Mouse (Mus musculus): ENCODE data around the gene Kif14. TPM values are rescaled to one million over a fixed set of nuclear protein-coding genes. Genes with fewer than 3 reads are reported as not detected.

Kif14 gene
- 4.4 and 4.5 TPM in 2 replicates for polyA plus RNA-seq (2014; fragmentation: Nextera tagmentation; extraction: Ambion mirVana)

DNA sequence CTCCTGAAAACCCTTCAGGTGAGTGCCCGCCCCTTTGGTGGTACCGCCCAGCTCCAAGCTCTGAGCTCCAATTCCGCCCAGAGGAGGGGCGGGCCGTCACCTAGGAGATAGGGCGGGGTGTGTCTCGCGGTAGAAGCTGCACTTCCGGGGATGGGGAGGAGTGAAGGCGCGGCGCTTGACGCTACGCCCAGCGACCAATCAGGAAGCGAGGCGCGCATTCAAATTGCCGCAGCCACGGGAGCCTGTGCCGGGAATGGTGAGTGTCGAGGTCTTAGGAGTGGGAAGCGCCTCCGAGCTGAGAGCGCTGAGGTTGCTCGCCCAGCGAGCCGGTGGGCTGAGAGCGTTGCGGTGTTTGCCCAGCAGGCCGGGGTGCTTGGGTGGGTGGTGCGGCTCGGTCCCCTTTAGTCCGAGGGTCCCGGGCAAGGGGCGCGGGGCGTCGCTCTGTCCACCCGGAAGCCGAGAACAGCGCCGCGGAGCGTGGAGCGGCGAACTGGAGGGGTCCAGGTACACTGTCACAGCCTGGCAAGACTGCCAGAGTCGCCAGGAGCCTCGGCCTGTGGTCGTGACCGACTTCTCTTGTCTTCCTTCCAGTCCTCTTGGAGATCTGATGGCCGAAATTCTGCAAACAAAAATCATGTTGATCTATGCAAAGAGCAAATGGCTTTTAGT, at the start of gene Kif14:
Gene Kif14 (plus strand): TSS at position 201 of the 669 bp plus-strand sequence.
- WGBS: under 1% methylated on average over 48 of the region's 52 CpGs
- H3K4me3 ChIP-seq (ENCODE audit: control insufficient read depth in 1 of 2, insufficient read depth in 1 of 2, low read depth in 1 of 2, low read length in 2 of 2): peak within 1 kb of the TSS; percentile 54 to 76
- peaks cover 4 to 10% of the 10 kb centered on the region in 2 experiments; a peak in 2 of 4 replicates for H3K4me1 ChIP-seq (ENCODE audit: control insufficient read depth in 2 of 2, insufficient read depth in 2 of 2, low read length in 2 of 2)
- H3K9me3 ChIP-seq (ENCODE audit: control insufficient read depth, low read length): no peaks in the 10 kb centered on the region
- peaks cover 15% of the 10 kb centered on the region for H3K36me3 ChIP-seq (ENCODE audit: control insufficient read depth, insufficient read depth, low read length)
- ATAC-seq (ENCODE audit: insufficient number of reproducible peaks, insufficient read depth, low FRiP score, low read depth): peak; percentile 98
- no peak within 1 kb of the TSS; a peak in 1 of 4 replicates for H3K27ac ChIP-seq (replicated peaks in 1 of 2; ENCODE audit: control insufficient read depth in 1 of 2, insufficient read depth in 1 of 2, low read depth in 2 of 2, low read length in 2 of 2)
- H3K9ac ChIP-seq (ENCODE audit: low read length): peak within 1 kb of the TSS; percentile 75
- no peaks in the 10 kb centered on the region for H3K27me3 ChIP-seq (ENCODE audit: control insufficient read depth, insufficient read depth, low read length)
- peak within 1 kb of the TSS; percentile 99 for H3K4me2 ChIP-seq (ENCODE audit: low read length)

DNA sequence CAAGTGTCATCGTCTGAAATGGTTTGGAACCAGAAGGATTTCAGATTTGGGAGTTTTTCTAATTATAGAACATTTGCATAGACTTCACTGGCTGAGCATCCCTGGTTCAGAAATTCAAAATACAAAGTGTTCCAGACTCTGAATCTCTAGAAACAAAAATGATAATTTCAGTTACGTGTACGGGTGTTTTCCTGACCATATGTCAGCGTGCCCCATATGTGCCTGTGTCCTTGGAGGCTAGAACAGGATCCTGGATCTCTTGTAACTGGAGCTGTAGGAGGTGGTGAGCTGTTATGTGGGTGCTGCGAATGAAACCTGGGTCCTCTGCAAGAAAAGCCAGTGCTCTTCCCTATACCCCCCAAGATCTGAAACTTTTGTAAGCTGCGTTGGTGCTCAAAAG, 47.8 kb upstream of the Kif14 start:
- Histone ChIP-seq H3K36me3 (ENCODE audit: control insufficient read depth, insufficient read depth, low read length) (peaks cover 5% of the 10 kb centered on the region; the same call in 1 of the 2 replicates), H3K27ac (replicated peaks in 1 of 2; ENCODE audit: control insufficient read depth in 1 of 2, insufficient read depth in 1 of 2, low read depth in 2 of 2, low read length in 2 of 2) (no peak overlapping the region), H3K4me3 (ENCODE audit: control insufficient read depth in 1 of 2, insufficient read depth in 1 of 2, low read depth in 1 of 2, low read length in 2 of 2) (no peak overlapping the region), H3K4me1 (ENCODE audit: control insufficient read depth in 2 of 2, insufficient read depth in 2 of 2, low read length in 2 of 2) (no peaks in the 10 kb centered on the region), H3K4me2 (ENCODE audit: low read length) (no peak overlapping the region), H3K27me3 (ENCODE audit: control insufficient read depth, insufficient read depth, low read length) (no peaks in the 10 kb centered on the region), H3K9ac (ENCODE audit: low read length) (no peak overlapping the region), H3K9me3 (ENCODE audit: control insufficient read depth, low read length) (0 out of 2 replicates have a peak, but pooled peaks cover 2% of the 10 kb centered on the region)
- WGBS: 87% methylated on average over 6 of the region's 6 CpGs
- ATAC-seq (ENCODE audit: insufficient number of reproducible peaks, insufficient read depth, low FRiP score, low read depth): no peak

DNA sequence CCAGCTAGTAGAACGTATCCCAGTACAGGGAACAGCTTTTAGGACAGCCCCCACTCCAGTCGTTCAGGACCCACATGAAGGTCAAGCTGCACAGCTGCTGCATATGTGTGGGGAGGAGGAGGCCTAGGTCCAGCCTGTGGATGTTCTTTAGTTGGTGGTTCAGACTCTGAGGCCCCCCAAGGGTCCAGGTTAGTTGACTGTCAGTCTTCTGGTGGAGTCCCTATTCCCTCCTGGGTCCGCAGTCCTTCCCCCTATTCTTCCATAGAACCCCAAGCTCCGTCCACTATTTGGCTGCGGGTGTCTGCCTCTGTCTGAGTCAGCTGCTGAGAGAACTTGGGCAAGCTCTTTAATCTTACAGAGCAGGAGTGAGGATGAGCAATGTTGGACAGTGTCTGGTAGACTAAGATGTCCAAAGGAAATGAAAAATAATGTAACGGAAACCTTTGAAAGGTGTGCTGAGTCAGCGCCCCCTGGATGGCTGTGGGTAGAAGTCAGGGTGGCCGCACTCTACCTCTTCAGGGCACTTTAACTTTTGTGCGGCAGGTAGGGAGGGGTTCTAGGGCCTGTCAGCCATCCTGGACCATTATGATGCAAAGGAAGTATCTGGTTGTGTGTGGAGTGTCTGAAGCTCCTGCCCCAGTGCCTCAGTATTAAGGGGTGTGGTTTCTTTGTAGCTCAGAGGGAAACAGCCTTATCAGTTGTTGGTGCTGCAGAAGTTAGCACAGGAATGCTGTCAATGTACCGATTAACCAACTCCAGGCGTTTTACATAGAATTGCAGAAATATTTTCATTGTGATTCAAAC, 38.8 kb upstream of the Kif14 start:
- Histone ChIP-seq H3K4me1 (ENCODE audit: control insufficient read depth in 2 of 2, insufficient read depth in 2 of 2, low read length in 2 of 2) (no peaks in the 10 kb centered on the region; a peak in 1 of 4 replicates), H3K36me3 (ENCODE audit: control insufficient read depth, insufficient read depth, low read length) (peaks cover 11% of the 10 kb centered on the region; the same call in 1 of the 2 replicates), H3K9ac (ENCODE audit: low read length) (no peak overlapping the region), H3K27ac (replicated peaks in 1 of 2; ENCODE audit: control insufficient read depth in 1 of 2, insufficient read depth in 1 of 2, low read depth in 2 of 2, low read length in 2 of 2) (no peak overlapping the region), H3K9me3 (ENCODE audit: control insufficient read depth, low read length) (no peaks in the 10 kb centered on the region), H3K4me3 (ENCODE audit: control insufficient read depth in 1 of 2, insufficient read depth in 1 of 2, low read depth in 1 of 2, low read length in 2 of 2) (no peak overlapping the region), H3K4me2 (ENCODE audit: low read length) (no peak overlapping the region), H3K27me3 (ENCODE audit: control insufficient read depth, insufficient read depth, low read length) (no peaks in the 10 kb centered on the region)
- no peak for ATAC-seq (ENCODE audit: insufficient number of reproducible peaks, insufficient read depth, low FRiP score, low read depth)
- 58% methylated on average over 11 of the region's 11 CpGs for WGBS

DNA sequence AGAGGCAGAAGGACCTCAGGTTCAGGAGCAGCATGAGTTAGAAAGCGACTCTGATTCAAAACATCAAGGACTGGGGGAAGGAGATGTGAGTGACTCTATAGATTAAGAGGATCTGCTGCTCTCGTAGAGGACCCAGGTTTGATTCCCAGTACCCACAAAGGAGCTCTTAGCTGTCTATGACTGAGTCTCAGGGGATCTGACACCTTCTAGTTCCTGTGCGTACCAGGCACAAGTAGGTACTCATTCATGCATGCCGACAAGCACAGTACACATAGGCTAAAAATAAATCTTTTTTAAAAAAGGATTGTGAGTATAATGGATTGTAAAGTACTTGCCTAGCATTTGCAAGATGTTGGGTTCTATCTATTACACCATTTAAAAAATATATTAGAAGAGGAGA, 37.2 kb upstream of the Kif14 start:
- ATAC-seq (ENCODE audit: insufficient number of reproducible peaks, insufficient read depth, low FRiP score, low read depth): no peak

DNA sequence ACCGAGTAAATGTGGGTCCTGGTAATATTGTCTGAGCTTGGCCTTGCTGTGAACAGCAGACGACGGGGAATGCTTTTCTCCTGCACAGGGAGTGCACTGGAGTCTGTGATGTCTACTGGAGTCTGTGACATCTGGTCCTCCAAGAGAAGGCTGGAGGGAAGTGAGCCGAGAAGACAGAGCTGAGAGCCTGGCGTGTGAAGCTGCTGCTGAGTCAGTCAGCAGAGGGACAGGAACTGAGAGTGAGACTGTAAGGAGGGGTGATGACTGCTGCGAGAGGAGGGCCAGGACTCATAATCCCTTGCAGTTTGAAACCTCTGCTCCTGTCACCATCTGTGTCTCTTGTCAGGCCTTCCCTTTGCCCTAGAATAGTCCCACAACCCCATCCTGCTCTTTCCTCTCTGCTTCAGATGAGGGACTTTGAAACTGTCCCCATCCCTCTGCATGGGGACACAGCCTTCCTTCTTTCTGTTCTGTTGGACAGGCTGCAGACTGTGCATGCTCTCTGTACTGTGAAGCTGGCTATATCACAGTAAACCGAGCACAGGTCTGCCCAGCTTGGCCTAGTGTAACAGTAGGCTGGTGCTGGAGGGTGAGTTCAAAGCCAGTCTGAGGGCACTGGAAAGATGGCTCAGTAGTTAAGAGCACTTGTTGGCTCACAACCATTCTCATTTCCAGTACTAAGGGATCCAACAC, 35.9 kb upstream of the Kif14 start:
- WGBS: 57% methylated on average over 7 of the region's 7 CpGs
- no peak overlapping the region for H3K4me2 ChIP-seq (ENCODE audit: low read length)
- no peak overlapping the region for H3K27ac ChIP-seq (replicated peaks in 1 of 2; ENCODE audit: control insufficient read depth in 1 of 2, insufficient read depth in 1 of 2, low read depth in 2 of 2, low read length in 2 of 2)
- no peak overlapping the region for H3K4me3 ChIP-seq (ENCODE audit: control insufficient read depth in 1 of 2, insufficient read depth in 1 of 2, low read depth in 1 of 2, low read length in 2 of 2)
- H3K4me1 ChIP-seq (ENCODE audit: control insufficient read depth in 2 of 2, insufficient read depth in 2 of 2, low read length in 2 of 2): no peaks in the 10 kb centered on the region; a peak in 1 of 4 replicates
- H3K27me3 ChIP-seq (ENCODE audit: control insufficient read depth, insufficient read depth, low read length): no peaks in the 10 kb centered on the region
- no peak overlapping the region for H3K9ac ChIP-seq (ENCODE audit: low read length)
- ATAC-seq (ENCODE audit: insufficient number of reproducible peaks, insufficient read depth, low FRiP score, low read depth): no peak
- H3K36me3 ChIP-seq (ENCODE audit: control insufficient read depth, insufficient read depth, low read length): peaks cover 21% of the 10 kb centered on the region
- no peaks in the 10 kb centered on the region for H3K9me3 ChIP-seq (ENCODE audit: control insufficient read depth, low read length)

More for the DNA sequence above, 37.2 kb upstream of the Kif14 start:
- Histone ChIP-seq H3K4me2 (ENCODE audit: low read length) (no peak overlapping the region), H3K9ac (ENCODE audit: low read length) (no peak overlapping the region), H3K27ac (replicated peaks in 1 of 2; ENCODE audit: control insufficient read depth in 1 of 2, insufficient read depth in 1 of 2, low read depth in 2 of 2, low read length in 2 of 2) (no peak overlapping the region), H3K4me3 (ENCODE audit: control insufficient read depth in 1 of 2, insufficient read depth in 1 of 2, low read depth in 1 of 2, low read length in 2 of 2) (no peak overlapping the region), H3K9me3 (ENCODE audit: control insufficient read depth, low read length) (no peaks in the 10 kb centered on the region), H3K36me3 (ENCODE audit: control insufficient read depth, insufficient read depth, low read length) (peaks cover 19% of the 10 kb centered on the region), H3K27me3 (ENCODE audit: control insufficient read depth, insufficient read depth, low read length) (no peaks in the 10 kb centered on the region), H3K4me1 (ENCODE audit: control insufficient read depth in 2 of 2, insufficient read depth in 2 of 2, low read length in 2 of 2) (no peaks in the 10 kb centered on the region; a peak in 1 of 4 replicates)
- WGBS: 61% methylated on average over 4 of the region's 4 CpGs

DNA sequence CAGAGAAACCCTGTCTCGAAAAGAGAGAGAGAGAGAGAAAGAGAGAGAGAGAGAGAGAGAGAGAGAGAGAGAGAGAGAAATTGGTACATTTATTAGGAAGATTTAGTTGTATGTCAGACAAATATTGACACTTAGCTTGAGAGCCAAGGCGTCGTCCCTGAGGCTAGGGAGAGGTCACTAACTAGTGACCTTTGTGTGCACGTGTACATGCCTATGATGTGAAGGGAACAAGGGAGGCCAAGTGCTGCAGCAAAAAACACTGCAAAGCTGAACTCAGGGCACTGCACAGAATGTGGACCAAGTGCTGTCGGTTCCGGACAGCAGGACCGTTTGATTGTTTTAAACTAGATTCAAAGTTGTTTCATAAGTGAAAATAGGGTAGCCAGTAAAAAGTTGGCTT, 25.4 kb upstream of the Kif14 start:
- 81% methylated on average over 7 of the region's 7 CpGs for WGBS
- Histone ChIP-seq H3K4me3 (ENCODE audit: control insufficient read depth in 1 of 2, insufficient read depth in 1 of 2, low read depth in 1 of 2, low read length in 2 of 2) (no peak overlapping the region), H3K9ac (ENCODE audit: low read length) (no peak overlapping the region), H3K9me3 (ENCODE audit: control insufficient read depth, low read length) (no peaks in the 10 kb centered on the region), H3K4me1 (ENCODE audit: control insufficient read depth in 2 of 2, insufficient read depth in 2 of 2, low read length in 2 of 2) (no peaks in the 10 kb centered on the region), H3K27ac (replicated peaks in 1 of 2; ENCODE audit: control insufficient read depth in 1 of 2, insufficient read depth in 1 of 2, low read depth in 2 of 2, low read length in 2 of 2) (no peak overlapping the region), H3K27me3 (ENCODE audit: control insufficient read depth, insufficient read depth, low read length) (no peaks in the 10 kb centered on the region), H3K4me2 (ENCODE audit: low read length) (no peak overlapping the region), H3K36me3 (ENCODE audit: control insufficient read depth, insufficient read depth, low read length) (peaks cover 13% of the 10 kb centered on the region; the same call in 1 of the 2 replicates)
- ATAC-seq (ENCODE audit: insufficient number of reproducible peaks, insufficient read depth, low FRiP score, low read depth): no peak

DNA sequence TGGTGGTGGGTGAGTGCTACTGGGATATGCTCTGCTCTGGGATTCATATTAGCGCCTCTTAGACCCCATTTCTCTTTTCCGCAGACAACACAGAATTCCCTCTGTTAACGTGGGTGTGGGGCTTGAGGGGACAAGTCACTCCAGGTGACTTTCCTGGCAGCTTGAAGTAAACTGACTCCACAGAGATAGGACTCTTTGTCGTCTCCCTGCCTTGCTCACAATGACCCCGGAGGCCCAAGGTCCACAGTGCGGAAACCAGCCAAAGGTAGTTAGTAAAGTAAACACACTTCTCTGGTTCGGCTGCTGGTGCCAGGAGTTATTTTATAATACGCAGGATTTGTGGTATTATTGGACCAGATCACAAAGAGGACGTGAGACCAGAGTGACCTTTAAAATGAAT, 23.3 kb upstream of the Kif14 start:
- no peaks in the 10 kb centered on the region for H3K4me1 ChIP-seq (ENCODE audit: control insufficient read depth in 2 of 2, insufficient read depth in 2 of 2, low read length in 2 of 2)
- no peak overlapping the region for H3K27ac ChIP-seq (replicated peaks in 1 of 2; ENCODE audit: control insufficient read depth in 1 of 2, insufficient read depth in 1 of 2, low read depth in 2 of 2, low read length in 2 of 2)
- H3K36me3 ChIP-seq (ENCODE audit: control insufficient read depth, insufficient read depth, low read length): peaks cover 10% of the 10 kb centered on the region; the same call in 1 of the 2 replicates
- H3K4me3 ChIP-seq (ENCODE audit: control insufficient read depth in 1 of 2, insufficient read depth in 1 of 2, low read depth in 1 of 2, low read length in 2 of 2): no peak overlapping the region
- H3K9ac ChIP-seq (ENCODE audit: low read length): no peak overlapping the region
- H3K9me3 ChIP-seq (ENCODE audit: control insufficient read depth, low read length): no peaks in the 10 kb centered on the region
- H3K4me2 ChIP-seq (ENCODE audit: low read length): no peak overlapping the region
- ATAC-seq (ENCODE audit: insufficient number of reproducible peaks, insufficient read depth, low FRiP score, low read depth): no peak
- no peaks in the 10 kb centered on the region for H3K27me3 ChIP-seq (ENCODE audit: control insufficient read depth, insufficient read depth, low read length)
- 72% methylated on average over 9 of the region's 9 CpGs for WGBS
